Mouse (Mus musculus) neural tube, embryonic 14.5 days (tissue): Measurements from ENCODE around the gene Ccdc183. TPM values are rescaled to one million over a fixed set of nuclear protein-coding genes. Genes with fewer than 3 reads are reported as not detected.

Source experiments
- ATAC-seq: fragments of 200-750 bp; cut with Nextera tagmentation; 2 replicates; pipeline ENCODE4 v1.8.0; 2017; ENCODE audit warnings: low read depth, mild to moderate bottlenecking, moderate TSS enrichment, moderate library complexity
- H3K27ac ChIP-seq: fragments of 300-500 bp; sonication (generic); 2 replicates; pipeline ENCODE4 v1.5.1; 2014; ENCODE audit warnings: low read depth, mild to moderate bottlenecking, control low read depth, low read length, moderate library complexity, mixed read lengths
- H3K27me3 ChIP-seq: fragments of 300-500 bp; sonication (generic); 2 replicates; pipeline ENCODE4 v1.6.1; 2014; ENCODE audit warnings: low read length; ENCODE audit not compliant: control insufficient read depth, insufficient read depth
- H3K36me3 ChIP-seq: fragments of 300-500 bp; sonication (generic); 2 replicates; pipeline ENCODE4 v1.6.1; 2014; ENCODE audit warnings: low read length, mixed read lengths; ENCODE audit not compliant: control insufficient read depth, insufficient read depth
- H3K4me1 ChIP-seq: fragments of 300-500 bp; sonication (generic); 2 replicates; pipeline ENCODE4 v1.6.1; 2014; ENCODE audit warnings: low read length; ENCODE audit not compliant: control insufficient read depth, insufficient read depth
- H3K4me2 ChIP-seq: fragments of 300-500 bp; sonication (generic); 2 replicates; pipeline ENCODE4 v1.6.1; 2014; ENCODE audit warnings: mild to moderate bottlenecking, low read depth, low read length, control low read depth
- H3K4me3 ChIP-seq: fragments of 300-500 bp; sonication (generic); 2 replicates; pipeline ENCODE4 v1.5.1; 2014; ENCODE audit warnings: low read depth, low read length, control low read depth, mixed read lengths
- H3K9ac ChIP-seq: fragments of 300-500 bp; sonication (generic); replicated peaks from 2 replicates; pipeline ENCODE4 v1.6.1; 2014; ENCODE audit warnings: low read depth, mild to moderate bottlenecking, control low read depth, low read length, mixed read lengths
- H3K9me3 ChIP-seq: fragments of 300-500 bp; sonication (generic); 2 replicates; pipeline ENCODE4 v1.6.1; 2016; ENCODE audit warnings: low read length; ENCODE audit not compliant: control insufficient read depth
- WGBS: fragments of 180-500 bp; shearing (Covaris S2); extraction: QIAGEN DNeasy Blood & Tissue Kit; methylation state at CpG from one replicate; pipeline ENCODE4 v1.1.7; 2014; 5-methylcytosine and 5-hydroxymethylcytosine counted together
- polyA plus RNA-seq: library from polyadenylated mRNA; unstranded; fragments of >200 nt; fragmentation: Nextera tagmentation; extraction: Ambion mirVana; gene quantifications from 2 replicates; pipeline ENCODE4 v1.2.1, GENCODE M21; 2014

The Ccdc183 gene
- polyA plus RNA-seq, 1 experiment from 2014 or later, result 0.33 TPM

DNA sequence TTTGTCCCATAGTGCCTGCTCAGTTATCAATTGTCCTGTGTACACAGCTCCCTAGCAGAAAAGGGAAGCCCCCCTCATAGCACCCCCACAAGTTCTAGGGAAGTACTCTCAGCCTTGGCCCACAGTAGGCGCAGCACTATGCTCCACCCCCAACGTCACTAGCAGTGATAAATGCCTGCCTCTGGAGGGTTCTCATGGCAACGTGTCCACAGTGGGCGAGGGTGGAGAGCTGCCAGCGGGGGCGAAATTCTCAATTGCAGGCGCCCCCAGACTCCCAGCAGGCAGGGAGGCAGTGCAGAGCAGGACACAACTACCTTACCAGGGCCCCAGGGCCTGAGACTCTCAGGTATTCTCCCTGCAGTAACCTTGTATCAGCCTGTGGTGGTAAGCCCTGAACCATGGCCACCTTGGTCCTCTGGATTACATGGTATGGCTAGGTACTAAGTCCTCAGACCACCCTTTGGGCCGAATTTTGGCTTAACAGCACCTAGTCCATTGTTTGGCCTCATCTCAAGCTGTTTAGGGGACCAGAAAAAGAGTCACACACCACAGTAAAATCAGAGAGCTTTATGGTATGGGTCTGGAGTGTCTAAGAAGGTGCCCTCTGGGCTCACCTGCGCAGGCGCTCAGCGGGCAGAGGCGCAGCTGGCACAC is 34.9 kb downstream of the Ccdc183 start:
- WGBS, result 27% methylated on average over 12 of the region's 12 CpGs
- H3K9ac ChIP-seq, result no peak overlapping the region
- no peak overlapping the region; the same call in 1 of the 2 replicates for H3K4me2 ChIP-seq
- peak overlapping the region; percentile 62 for H3K27ac ChIP-seq
- peaks cover 30% of the 10 kb centered on the region for H3K27me3 ChIP-seq
- H3K4me1 ChIP-seq, result peaks cover 38% of the 10 kb centered on the region
- peak; percentile 42 for ATAC-seq
- no peaks in the 10 kb centered on the region for H3K9me3 ChIP-seq
- H3K36me3 ChIP-seq, result peaks cover 10% of the 10 kb centered on the region; the same call in 1 of the 2 replicates
- H3K4me3 ChIP-seq, result no peak overlapping the region

DNA sequence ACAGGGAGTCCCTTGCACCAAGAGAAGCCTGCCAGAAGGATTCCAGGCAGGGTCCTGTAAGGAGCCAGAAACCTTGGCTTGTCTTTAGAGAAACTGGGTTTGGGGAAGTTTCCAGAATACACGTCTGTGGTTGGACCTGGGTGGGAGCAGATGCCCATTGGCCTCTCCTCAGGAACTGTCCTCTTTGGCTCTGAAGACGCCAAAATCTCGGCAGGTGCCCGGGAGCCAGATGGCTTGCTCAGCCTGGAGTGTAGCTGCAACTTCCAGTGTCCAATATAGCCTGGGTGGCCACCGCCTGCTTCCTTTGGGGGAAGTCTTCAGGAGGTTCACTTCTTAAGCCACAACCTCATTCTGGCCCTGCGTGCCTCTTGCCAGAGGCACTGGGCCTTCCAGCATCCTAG is 35.6 kb downstream of the Ccdc183 start:
- ATAC-seq, result no peak; the same call in 1 of the 2 replicates
- H3K9ac ChIP-seq, result no peak overlapping the region; the same call in 1 of the 2 replicates
- 37% methylated on average over 6 of the region's 6 CpGs for WGBS
- peak overlapping the region; percentile 66; the same call in 1 of the 2 replicates for H3K4me2 ChIP-seq
- peaks cover 10% of the 10 kb centered on the region; the same call in 1 of the 2 replicates for H3K36me3 ChIP-seq
- no peak overlapping the region for H3K4me3 ChIP-seq
- H3K27ac ChIP-seq, result peak overlapping the region; percentile 39; the same call in 1 of the 2 replicates
- H3K9me3 ChIP-seq, result no peaks in the 10 kb centered on the region
- H3K27me3 ChIP-seq, result peaks cover 37% of the 10 kb centered on the region
- peaks cover 43% of the 10 kb centered on the region for H3K4me1 ChIP-seq

DNA sequence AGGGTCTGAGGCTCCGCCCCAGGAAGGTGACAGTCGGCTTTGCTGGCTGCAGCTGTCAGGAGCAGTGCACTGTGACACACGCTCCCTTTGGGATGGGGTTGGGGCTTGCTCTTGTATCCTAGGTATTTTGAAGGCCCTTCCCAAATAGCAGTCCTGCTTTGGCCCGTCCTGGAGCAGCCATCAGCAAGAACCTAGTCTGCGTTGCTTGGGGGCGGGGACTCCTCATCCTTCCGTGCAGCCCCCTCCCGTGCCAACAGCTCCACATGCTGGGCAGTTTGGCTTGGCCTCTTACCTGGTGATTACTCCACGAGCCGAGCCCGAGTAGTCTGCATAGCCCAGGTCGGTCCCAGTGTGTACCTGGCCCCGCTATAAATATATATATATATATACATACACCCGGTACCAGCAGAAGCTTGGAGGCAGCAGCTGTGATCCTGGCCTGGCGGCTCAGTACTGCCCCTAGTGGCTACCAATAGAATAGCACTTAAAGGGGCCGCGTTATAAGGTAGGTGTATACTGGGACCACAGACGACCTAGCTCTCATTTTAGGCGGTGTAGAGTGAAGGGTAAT is 36.1 kb downstream of the Ccdc183 start, which contains the start of gene Ajm1:
Ajm1 (minus strand) TSS at position 464 of the 571 bp plus-strand sequence.
- peak; percentile 76 for ATAC-seq
- H3K9ac ChIP-seq, result peak within 1 kb of the TSS; percentile 56
- H3K9me3 ChIP-seq, result no peaks in the 10 kb centered on the region
- H3K27ac ChIP-seq, result peak within 1 kb of the TSS; percentile 62
- peaks cover 43% of the 10 kb centered on the region for H3K4me1 ChIP-seq
- peaks cover 10% of the 10 kb centered on the region; the same call in 1 of the 2 replicates for H3K36me3 ChIP-seq
- 6% methylated on average over 19 of the region's 19 CpGs for WGBS
- H3K4me3 ChIP-seq, result peak within 1 kb of the TSS; percentile 51
- peaks cover 41% of the 10 kb centered on the region for H3K27me3 ChIP-seq
- H3K4me2 ChIP-seq, result peak within 1 kb of the TSS; percentile 66

DNA sequence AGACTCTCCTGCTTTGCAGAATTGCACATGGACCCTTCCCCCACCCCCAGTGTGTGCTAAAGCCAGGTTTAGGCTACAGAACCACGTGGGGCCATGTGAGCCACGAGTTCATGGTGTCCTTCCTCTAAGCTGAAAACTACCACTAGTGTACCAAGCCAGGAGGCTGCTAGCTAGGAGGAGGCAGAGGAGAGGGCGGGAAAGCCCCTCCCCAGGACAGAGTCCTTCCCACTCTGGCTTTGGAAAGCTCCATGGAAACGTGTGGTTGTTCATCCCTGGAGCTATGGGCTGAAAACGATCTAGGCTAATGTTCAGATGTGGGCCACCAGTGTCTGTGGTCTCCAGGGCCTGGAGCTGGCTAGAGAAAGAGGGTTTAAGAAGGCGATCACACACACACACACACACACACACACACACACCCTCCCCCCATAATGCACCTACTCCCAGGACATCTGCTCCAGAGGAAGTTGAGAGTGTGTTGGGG is 36.8 kb downstream of the Ccdc183 start:
- Histone ChIP-seq H3K4me2 (peak overlapping the region; percentile 66), H3K9ac (peak overlapping the region; percentile 56; the same call in 1 of the 2 replicates), H3K9me3 (no peaks in the 10 kb centered on the region), H3K27me3 (peaks cover 41% of the 10 kb centered on the region), H3K4me3 (peak overlapping the region; percentile 51), H3K27ac (no peak overlapping the region), H3K4me1 (peaks cover 45% of the 10 kb centered on the region), H3K36me3 (peaks cover 10% of the 10 kb centered on the region; the same call in 1 of the 2 replicates)
- 46% methylated on average over 6 of the region's 6 CpGs for WGBS
- ATAC-seq, result no peak

DNA sequence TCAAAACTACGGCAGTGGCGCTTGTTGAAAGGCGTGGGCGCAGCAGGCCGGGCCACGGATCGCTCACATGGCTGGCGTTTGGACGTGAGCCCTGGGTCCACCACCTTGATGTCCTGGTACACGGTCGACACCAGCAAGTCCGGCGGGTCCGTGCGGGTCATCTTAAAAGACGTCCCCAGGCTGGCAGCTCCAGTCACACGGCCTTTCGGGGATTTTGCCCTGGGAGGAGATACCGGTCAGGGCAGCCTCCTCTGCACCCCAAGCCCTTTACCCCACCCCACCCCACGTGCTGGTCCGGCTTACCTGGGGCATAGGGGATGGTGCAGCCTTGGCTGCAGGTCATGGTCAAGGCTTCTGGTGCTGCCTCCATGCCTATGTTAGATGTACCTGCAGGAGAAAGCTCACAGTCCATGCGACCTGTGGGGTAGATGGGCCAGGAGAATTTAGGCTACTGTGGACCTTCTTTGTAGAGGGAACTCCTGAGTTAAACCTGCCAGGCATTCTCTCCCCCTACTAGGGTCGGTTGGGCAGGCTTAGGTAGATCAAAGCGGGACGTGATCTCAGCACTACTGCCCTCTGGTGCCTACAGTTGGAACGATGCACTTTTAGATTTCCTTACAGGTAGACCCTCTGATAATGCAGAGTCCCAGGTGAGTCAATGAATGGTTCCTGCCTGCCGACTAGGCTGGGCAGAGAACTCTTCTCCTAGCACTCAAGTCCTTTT is 37.6 kb downstream of the Ccdc183 start:
- Histone ChIP-seq H3K4me3 (peak overlapping the region; percentile 7; the same call in 1 of the 2 replicates), H3K27me3 (peaks cover 41% of the 10 kb centered on the region), H3K9ac (no peak overlapping the region), H3K4me2 (peak overlapping the region; percentile 23), H3K27ac (no peak overlapping the region), H3K36me3 (peaks cover 7% of the 10 kb centered on the region; the same call in 1 of the 2 replicates), H3K9me3 (no peaks in the 10 kb centered on the region), H3K4me1 (peaks cover 50% of the 10 kb centered on the region)
- 6% methylated on average over 27 of the region's 27 CpGs for WGBS
- no peak for ATAC-seq

DNA sequence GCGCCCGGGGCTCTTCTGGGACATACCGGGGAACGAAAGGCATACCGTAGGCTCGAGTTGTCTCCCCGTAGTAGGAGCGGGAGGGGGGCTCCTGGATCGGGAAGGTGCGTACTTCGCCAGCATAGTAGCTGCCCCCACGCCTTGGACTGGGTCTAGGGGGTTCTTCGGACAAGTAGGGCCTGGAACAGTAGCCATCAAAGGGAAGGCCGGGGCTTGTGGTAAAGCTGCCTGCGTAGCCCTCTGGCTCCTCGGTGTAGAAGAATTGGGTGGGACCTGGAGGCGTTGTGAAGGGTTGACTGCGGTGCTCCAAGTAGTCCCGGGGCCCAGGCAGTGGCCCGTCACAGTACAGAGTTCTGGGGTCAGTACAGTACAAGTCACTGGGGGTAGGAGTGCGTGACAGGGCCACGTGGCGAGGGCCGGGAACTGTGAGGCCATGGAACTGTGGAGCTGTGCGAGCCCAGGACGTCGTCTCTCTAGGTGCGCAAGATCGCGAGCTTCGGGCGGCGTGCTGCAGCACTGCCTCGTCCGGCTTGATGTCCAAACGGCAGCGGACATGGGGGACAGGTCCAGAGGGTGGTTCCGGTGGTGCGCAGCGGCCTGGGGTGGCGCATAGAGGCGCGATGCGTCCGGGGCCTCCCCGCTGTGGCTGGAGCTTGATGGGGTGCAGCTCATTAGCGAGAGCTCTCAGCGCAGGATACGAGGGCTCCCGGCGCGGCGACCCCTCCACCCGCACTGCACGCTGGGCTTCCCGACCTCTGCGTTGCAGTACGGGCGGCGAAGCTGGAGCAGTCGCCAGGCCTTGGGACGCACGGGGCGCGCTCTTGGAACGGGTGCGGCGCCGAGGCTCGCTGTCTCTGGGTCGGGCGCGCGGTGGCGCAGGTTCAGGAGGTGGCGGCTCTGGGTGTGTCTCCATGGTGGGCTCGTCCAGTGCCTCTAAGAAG is 38.4 kb downstream of the Ccdc183 start:
- peaks cover 5% of the 10 kb centered on the region; the same call in 1 of the 2 replicates for H3K36me3 ChIP-seq
- no peak for ATAC-seq
- no peak overlapping the region for H3K27ac ChIP-seq
- H3K9ac ChIP-seq, result no peak overlapping the region
- H3K4me2 ChIP-seq, result peak overlapping the region; percentile 23
- peaks cover 41% of the 10 kb centered on the region for H3K27me3 ChIP-seq
- 6% methylated on average over 76 of the region's 77 CpGs for WGBS
- H3K9me3 ChIP-seq, result no peaks in the 10 kb centered on the region
- peak overlapping the region; percentile 7; the same call in 1 of the 2 replicates for H3K4me3 ChIP-seq
- H3K4me1 ChIP-seq, result peaks cover 50% of the 10 kb centered on the region

DNA sequence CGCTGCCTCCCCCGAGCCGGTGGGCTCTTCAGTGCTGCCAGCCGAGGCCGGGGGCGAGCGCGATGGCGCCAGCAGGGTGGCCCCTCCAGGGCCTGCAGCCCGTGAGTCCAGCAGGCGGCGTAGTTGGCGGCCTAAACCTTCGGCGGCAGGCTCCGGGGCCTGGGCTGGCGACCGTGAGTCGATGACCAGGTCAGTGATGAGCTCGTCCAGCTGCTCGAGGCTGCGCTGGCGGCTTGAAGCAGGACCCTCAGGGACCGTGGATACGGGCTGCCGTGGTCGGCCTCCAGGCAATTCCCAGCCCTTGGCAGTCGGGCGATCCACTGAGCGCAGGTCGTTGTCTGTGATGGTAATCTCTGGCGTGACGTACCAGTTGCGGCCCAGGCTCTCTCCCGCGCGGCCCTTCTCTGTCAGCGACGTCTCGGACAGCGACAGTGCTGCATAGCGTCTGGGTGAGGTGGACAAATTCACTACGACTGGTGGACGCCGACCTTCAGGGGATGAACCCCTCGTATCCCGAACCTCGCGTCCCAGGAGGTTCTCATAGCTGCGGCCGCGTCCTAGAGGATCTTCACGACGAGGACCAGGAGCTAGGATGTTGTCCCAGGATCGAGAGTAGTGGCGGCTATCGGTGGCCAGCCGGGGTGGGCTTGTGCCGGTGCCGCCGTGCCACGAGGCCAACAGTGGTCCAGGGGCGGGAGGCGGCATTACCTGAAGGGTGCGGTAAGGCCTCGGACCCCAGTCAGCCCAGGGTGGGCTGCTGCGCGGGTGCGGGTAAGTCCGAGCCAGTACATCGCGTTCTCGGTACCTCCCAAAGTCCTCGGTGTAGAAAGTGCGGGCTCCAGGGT is 39.3 kb downstream of the Ccdc183 start:
- Histone ChIP-seq H3K4me1 (peaks cover 55% of the 10 kb centered on the region), H3K4me2 (peak overlapping the region; percentile 27), H3K27me3 (peaks cover 41% of the 10 kb centered on the region), H3K9ac (no peak overlapping the region), H3K9me3 (no peaks in the 10 kb centered on the region), H3K4me3 (peak overlapping the region; percentile 16; the same call in 1 of the 2 replicates), H3K27ac (no peak overlapping the region), H3K36me3 (peaks cover 3% of the 10 kb centered on the region; the same call in 1 of the 2 replicates)
- no peak for ATAC-seq
- WGBS, result 8% methylated on average over 74 of the region's 75 CpGs
